Mouse (Mus musculus) liver (tissue): ENCODE results near the gene Enpp5.

Source experiments
- DNase-seq: peaks from one replicate; pipeline ENCODE4 v3.0.0-alpha.2; 2020; ENCODE audit warnings: mixed read lengths

Enpp5 gene

DNA sequence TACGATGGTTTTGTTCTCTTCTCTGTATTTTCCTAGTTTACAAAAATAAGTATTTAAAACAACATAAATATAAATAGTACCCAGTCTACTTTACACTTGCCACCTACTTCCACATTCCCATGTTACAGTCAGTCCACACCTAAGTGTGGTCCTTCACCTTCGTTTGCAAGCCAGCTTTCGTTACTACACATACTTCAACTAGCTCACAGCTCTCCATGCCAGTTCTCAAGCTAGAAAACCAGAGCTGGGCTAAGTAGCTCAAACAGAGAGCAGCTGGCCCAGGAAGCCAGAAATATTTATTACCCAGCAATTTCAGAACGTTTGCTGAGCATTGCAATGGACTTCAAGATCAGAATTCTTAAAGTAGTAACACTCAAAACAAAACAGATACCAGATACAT lies 21.9 kb downstream of the Enpp5 start:
- no peak for DNase-seq

DNA sequence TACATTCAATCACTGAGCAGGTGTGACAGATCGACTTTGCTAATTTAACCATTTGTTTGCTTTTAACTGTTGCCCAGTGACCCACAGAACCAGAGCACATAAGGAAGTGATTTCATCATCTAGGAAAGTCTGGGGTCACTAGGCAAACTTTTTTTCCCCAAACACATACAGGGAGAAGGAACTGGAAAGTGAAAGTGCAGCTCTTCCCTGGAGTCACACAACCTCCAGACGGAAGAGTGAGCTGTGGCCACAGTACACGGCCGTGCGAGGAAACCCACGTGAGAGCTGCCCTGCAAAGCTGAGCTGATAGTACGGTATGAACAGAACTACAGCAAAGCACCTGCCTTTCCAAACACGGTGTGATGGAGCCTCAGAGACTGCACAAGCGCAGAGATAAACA lies 22.3 kb downstream of the Enpp5 start:
- no peak for DNase-seq

DNA sequence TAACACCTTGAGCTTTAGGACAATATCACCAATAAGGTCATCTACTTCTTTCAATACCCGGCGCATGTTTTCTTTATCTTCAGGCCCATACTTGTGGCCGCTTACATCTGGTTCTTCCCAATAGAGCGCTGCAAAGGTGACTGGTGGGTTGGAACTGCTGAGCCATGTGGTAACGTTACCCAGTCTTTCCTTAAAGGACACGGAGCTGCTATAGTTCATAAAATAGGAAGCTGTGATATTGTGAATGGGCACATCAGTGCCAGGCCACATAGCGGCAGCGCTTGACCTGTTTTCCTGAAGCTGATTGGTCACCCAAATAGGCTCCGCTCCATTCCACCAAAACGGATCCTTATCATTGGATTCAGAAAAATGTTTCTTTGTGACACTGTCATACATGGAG lies 23.3 kb downstream of the Enpp5 start:
- no peak for DNase-seq

DNA sequence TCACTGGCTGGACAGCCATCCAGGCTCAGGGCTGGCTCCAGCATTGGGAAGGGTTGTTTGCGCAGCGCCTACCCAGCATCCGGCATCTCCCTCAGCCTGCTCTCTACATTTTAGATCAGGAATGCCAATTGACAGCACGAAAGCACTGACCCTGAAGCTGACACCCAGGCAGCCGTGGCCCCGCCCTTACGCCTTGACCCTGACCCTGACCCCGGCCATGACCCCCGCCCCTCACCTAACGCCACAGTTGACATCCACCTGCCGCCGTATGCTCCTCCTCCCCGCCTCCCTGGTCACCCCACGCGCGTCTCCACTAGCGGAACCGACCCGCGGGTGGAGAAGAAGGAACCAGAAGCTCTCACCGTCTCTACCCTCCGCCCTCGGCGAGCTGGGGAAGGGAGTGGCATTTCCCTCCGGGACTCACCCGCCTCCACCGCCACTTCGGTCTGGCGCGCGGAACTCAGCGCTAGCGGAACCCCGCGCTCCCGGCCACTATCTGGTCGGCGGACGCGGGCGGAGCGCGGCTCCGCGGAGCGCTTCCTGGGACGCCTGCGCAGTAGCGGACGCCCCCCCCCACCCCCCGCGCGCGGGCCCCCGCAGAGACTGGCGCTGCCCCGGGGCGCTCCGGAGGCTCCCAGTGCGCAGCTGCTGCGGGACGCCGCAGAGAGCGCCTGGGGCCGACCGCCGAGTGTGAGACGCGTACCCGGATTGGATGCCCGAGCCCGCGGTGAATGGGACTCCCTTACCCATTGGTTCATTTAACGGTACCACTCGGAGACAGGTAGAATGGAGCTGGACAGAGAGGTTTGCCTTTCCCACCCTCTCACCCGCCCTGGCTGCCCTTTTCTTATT lies 26.9 kb downstream of the Enpp5 start, which contains the start of gene Enpp4:
TSS of gene Enpp4 (minus strand) at position 523 of the 852 bp plus-strand sequence.
- DNase-seq: peak; percentile 86

DNA sequence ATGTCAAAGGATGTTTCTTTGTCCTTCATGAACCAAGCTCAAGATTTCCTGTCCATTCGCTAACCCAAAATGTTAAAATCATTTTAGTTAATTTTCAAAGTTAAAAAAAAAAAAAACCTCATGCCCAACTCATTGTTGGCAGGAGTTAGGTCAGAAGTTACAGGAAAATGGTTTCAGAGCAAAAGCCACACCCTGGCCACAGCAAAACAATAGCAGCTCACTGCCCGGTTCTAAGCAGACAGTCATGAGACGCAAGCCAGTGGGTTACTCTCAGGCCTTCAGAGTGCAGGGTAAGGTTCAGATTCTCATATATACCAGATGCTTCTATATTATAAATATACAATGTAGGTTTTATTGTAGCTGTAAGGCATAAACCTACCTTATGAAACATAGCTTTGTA lies 29.7 kb downstream of the Enpp5 start:
- no peak for DNase-seq

DNA sequence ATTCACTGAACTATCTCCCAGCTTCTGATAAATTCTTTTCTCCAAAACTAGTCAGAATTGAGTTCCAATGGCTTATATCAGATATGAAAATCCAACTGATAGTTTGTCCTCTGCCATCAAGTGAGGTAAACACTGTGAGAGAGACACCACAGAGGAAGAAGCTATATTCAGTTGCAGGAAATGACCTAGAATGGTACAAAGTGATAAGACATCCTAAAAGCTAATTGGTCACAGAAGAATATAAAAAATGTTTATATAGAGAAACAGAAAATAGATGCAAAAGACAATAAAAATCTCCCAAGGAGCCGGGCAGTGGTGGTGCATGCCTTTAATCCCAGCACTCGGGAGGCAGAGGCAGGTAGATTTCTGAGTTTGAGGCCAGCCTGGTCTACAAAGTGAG lies 38.0 kb downstream of the Enpp5 start:
- DNase-seq: no peak

DNA sequence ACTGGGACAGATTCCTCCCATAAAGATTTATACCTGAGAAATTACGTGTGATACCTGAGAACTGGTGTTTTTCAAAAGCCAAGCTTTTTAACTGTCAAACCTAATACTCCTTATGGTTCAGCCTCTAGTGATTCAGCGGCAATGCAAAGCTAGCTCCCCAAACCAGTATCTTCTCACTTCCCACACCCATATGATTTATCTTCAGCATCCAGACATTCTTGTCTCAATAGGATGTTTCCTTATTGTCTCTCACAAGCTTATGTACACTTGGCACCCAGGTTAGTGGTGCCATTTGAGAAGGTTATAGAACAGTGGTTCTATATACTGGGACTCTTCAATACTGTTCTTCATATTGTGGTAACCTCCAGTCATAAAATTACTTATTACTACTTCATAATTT lies 39.1 kb downstream of the Enpp5 start:
- no peak for DNase-seq

DNA sequence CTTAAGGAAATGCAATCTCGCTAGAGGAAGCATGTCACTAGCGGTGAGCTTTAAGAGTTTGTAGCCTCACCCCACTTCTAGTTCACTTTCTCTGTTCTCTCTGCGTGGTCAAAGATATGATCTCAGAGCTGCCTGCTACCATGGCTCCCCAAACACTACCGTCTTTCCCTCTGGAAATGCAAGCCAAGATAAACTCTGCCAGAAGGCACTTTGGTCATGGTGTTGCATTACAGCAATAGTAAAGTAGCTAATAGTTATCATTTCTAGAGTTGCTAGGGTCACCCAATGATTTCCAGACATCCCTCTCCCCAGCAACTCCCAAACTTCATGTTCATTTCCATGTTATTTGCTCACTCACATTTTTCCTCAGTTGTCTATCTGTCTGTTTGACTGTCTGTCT lies 39.6 kb downstream of the Enpp5 start:
- no peak for DNase-seq

DNA sequence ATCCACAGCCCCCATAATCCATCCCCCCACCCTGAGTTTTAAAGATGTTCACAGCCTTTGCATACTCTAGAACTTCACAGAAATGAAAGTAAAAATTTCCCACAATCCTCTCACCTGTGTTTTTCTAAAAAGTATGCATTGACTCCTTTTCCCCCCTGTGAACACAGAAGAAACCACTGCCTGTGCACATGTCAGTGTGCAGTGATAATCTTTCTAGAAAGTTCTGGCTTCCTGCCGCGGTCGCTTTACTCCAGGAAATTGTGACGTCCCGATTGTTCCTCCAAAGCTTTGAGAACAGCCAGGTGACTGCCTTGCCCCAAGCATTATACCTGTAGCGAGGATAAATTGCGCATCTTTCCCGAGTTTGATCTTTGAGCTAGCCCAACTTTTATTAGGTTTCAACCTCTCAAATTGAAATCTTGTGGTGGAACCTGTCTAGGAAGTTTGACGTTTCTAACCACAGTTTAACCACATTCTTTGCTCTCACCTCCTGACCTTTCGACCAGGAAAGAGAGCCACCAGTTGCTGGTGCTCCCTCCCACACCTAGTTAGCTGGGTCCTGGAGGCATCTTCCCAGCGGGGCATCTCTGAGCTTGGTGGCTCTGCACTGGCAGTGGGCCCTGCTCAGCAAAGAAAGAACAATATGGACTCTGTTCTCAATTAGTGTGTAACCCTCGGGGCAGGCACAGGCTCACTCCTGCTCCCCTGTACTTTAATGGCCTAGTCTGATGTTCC lies 42.9 kb downstream of the Enpp5 start:
- no peak for DNase-seq

DNA sequence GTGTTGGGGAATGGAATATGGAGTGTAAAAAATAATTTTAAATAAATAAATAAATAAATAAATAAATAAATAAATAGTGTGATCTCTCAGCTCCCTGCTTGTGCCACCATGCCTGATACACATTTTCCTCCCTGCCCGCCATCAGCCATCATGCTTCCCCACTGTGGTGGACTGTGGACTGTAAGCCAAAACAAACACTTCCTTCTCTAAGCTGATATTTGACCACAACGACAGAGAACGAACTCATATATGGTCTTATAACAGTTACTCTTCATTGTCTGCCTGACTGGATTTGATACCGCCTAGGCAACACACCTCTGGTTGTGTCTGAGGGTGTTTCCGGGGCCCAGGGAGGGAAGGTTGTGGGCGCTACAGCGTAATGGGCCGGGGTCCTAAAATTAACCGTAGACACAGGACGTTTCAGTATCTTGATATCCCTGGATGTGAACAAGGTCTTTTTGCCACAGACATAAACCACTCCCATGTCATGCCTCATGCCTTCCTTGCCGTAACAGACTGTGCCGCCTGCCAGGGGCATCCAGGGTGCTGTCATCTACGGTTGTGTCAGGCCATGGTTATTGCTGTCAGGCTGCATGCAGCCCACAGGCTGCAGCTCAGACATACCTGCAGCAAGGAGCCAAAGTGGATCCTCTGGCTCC lies 50.6 kb downstream of the Enpp5 start:
- DNase-seq: no peak

DNA sequence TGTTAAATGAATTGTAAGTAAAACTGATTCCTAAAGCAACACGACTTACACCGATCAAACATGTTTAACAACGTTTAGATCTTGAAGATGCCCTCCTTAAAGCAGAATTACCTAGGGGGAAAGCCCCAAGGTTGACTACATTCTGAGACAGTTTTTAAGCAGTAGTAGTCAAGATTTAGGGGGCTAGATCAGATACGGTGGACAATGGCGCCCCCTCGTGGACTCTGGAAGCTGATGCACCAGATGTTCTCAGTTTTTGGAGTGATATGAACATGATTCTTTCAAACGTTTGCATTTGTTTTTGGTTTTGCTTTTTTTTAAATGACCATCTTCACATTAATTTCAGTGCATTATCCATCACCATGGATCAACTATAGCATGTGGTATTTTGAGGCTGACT lies 51.8 kb downstream of the Enpp5 start:
- DNase-seq: peak; percentile 65

DNA sequence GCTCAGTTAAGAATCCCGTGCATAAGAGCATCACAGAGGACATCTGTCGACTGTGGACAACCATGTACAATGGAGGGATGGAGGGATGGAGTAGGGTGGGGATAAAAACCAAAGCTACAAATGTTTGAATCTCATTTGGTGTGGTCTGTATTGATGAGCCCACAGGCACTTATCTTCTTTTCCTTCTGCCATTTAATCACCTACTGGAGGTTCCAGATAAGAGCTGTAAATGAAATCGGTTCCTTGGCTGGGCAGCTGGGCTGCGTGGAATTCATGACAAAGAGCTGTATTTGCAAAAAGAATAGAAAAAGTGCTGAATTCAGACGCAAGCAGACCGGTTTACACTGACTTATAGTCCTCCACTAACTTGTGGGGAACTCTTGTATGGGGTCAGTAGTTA lies 55.5 kb downstream of the Enpp5 start:
- DNase-seq: no peak

DNA sequence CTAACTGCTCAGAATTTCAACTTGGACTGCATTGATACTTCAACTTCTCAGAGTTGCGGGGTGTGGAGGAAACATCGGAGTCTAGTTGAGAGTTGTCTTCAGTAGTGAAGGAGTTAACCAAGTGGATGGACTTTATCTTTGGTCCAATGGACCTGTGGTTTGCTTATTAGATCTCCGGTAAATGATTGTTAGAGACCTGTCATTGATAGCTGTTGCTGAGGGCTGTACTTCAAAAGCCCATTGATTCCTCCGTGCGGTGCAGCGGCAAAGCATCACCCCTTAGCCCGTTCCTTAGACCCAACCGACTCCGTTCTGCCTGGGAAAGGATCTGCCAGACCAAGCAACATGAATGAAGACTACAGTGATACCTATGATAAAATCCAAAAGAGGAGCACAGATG lies 55.9 kb downstream of the Enpp5 start:
- DNase-seq: no peak

DNA sequence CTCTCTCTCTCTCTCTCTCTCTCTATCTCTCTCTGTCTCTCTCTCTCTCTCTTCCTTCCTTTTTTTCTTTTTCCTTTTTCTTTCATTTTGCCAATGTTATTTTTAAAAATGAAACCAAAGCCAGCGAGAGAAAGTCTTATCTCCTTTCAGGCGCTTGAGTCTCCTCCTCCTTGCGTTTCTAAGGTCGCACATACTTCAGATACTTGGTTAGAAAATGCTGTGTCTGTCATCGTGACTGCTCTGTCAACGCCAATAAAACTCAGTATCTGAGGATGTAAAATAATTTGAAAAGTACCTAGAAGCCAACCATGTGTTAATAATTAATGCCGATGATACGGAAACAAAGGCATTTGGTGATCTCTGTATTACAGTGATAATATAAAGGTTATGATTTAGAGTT lies 57.4 kb downstream of the Enpp5 start:
- no peak for DNase-seq
